Mouse (Mus musculus) liver, postnatal 0 days (tissue): ENCODE results near the gene Gm21988. TPM values are rescaled to one million over a fixed set of nuclear protein-coding genes. Genes with fewer than 3 reads are reported as not detected.

Source experiments
- ATAC-seq: fragments of 200-750 bp; cut with Nextera tagmentation; 2 replicates; pipeline ENCODE4 v1.8.0; 2017; ENCODE audit warnings: mild to moderate bottlenecking, moderate library complexity
- DNase-seq: peaks from one replicate; pipeline ENCODE4 v3.0.0-alpha.2; 2016
- H3K27ac ChIP-seq: fragments of 300-500 bp; sonication (generic); 2 replicates; pipeline ENCODE4 v1.5.1; 2014; ENCODE audit warnings: antibody characterized with exemption, moderate library complexity, mild to moderate bottlenecking, low read depth
- H3K27me3 ChIP-seq: fragments of 300-500 bp; sonication (generic); 2 replicates; pipeline ENCODE4 v1.6.1; 2014; ENCODE audit warnings: low read length, control low read depth, mixed read lengths; ENCODE audit not compliant: insufficient read depth
- H3K36me3 ChIP-seq: fragments of 300-500 bp; sonication (generic); replicated peaks from 2 replicates; pipeline ENCODE4 v1.6.1; 2014; ENCODE audit warnings: mild to moderate bottlenecking, control low read depth, low read length, moderate library complexity, mixed read lengths; ENCODE audit not compliant: insufficient read depth
- H3K4me1 ChIP-seq: fragments of 300-500 bp; sonication (generic); 2 replicates; pipeline ENCODE4 v1.6.1; 2014; ENCODE audit warnings: antibody characterized with exemption, mild to moderate bottlenecking, control low read depth; ENCODE audit not compliant: insufficient read depth
- H3K4me2 ChIP-seq: fragments of 300-500 bp; sonication (generic); 2 replicates; pipeline ENCODE4 v1.6.1; 2014; ENCODE audit warnings: low read depth, mild to moderate bottlenecking, low read length, moderate library complexity, mixed read lengths
- H3K4me3 ChIP-seq: fragments of 300-500 bp; sonication (generic); 2 replicates; pipeline ENCODE4 v1.5.1; 2014; ENCODE audit warnings: low read depth, low read length
- H3K9ac ChIP-seq: fragments of 300-500 bp; sonication (generic); replicated peaks from 2 replicates; pipeline ENCODE4 v1.6.1; 2014; ENCODE audit warnings: mild to moderate bottlenecking, moderate library complexity
- H3K9me3 ChIP-seq: fragments of 300-500 bp; sonication (generic); 2 replicates; pipeline ENCODE4 v1.6.1; 2016; ENCODE audit warnings: mild to moderate bottlenecking, control low read depth, low read length, mixed read lengths
- CTCF ChIP-seq: sonication (generic); IDR thresholded peaks from 2 replicates; pipeline ENCODE4 v1.5.1; 2016; ENCODE audit warnings: antibody characterized with exemption, low read depth
- EP300 ChIP-seq: IDR thresholded peaks from 2 replicates; pipeline ENCODE4 v1.6.1; 2016; ENCODE audit warnings: antibody characterized with exemption, low read depth, mild to moderate bottlenecking
- WGBS: fragments of 180-500 bp; shearing (Covaris S2); extraction: QIAGEN DNeasy Blood & Tissue Kit; methylation state at CpG from one replicate; pipeline ENCODE4 v1.1.7; 2014; ENCODE audit not compliant: insufficient replicate concordance; 5-methylcytosine and 5-hydroxymethylcytosine counted together
- polyA plus RNA-seq: library from polyadenylated mRNA; unstranded; fragments of >200 nt; fragmentation: Nextera tagmentation; extraction: Ambion mirVana; gene quantifications from 2 replicates; pipeline ENCODE4 v1.2.1, GENCODE M21; 2015

Gm21988 gene
- polyA plus RNA-seq, 1 experiment from 2014 or later = 5.8 TPM

- TF ChIP-seq EP300 (no peak), CTCF (no peak)
- Histone ChIP-seq H3K4me1 (no peaks in the 10 kb centered on the region), H3K9ac (no peak overlapping the region), H3K36me3 (no peaks in the 10 kb centered on the region), H3K27ac (no peak overlapping the region), H3K27me3 (no peaks in the 10 kb centered on the region), H3K4me3 (no peak overlapping the region), H3K9me3 (no peaks in the 10 kb centered on the region), H3K4me2 (no peak overlapping the region)
- ATAC-seq = no peak
- no peak for DNase-seq
- WGBS = 63% methylated on average over 5 of the region's 5 CpGs
Measured at GRCm38 (mm10) chr11:70200036-70200608, 39.5 kb downstream of the Gm21988 start.

DNA sequence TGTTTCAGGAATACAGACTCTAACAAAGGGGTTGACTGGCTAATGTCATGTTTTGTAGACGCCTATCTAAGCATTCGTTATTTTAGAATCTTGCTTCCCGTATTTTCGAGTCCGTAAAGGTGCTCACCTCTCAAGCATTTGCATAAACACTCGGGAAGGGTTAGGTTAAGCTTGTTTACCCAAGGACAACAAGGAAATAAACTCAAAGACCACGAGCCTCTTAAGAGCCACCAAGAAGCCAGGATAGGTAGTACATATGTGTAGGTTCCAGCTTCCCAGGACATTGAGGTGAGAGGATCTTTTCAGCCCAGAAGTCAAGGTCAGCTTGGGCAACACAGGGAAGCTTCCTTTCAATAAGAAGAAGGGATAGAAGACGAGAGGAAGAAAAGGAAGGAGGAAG, 40.5 kb downstream of the Gm21988 start:
- no peaks in the 10 kb centered on the region for H3K36me3 ChIP-seq
- no peak for ATAC-seq

GRCm38 (mm10) chr11:70198332-70198731, 41.3 kb downstream of the Gm21988 start:
- no peak overlapping the region for H3K27ac ChIP-seq
- no peak for ATAC-seq

More for the DNA sequence above, 40.5 kb downstream of the Gm21988 start:
- Histone ChIP-seq H3K9me3 (no peaks in the 10 kb centered on the region), H3K27me3 (no peaks in the 10 kb centered on the region), H3K4me2 (no peak overlapping the region), H3K27ac (no peak overlapping the region), H3K9ac (no peak overlapping the region), H3K4me3 (no peak overlapping the region), H3K4me1 (no peaks in the 10 kb centered on the region)
- TF ChIP-seq EP300 = no peak
- no peak for TF ChIP-seq CTCF
- no peak for DNase-seq
- WGBS = 70% methylated on average over 8 of the region's 8 CpGs

DNA sequence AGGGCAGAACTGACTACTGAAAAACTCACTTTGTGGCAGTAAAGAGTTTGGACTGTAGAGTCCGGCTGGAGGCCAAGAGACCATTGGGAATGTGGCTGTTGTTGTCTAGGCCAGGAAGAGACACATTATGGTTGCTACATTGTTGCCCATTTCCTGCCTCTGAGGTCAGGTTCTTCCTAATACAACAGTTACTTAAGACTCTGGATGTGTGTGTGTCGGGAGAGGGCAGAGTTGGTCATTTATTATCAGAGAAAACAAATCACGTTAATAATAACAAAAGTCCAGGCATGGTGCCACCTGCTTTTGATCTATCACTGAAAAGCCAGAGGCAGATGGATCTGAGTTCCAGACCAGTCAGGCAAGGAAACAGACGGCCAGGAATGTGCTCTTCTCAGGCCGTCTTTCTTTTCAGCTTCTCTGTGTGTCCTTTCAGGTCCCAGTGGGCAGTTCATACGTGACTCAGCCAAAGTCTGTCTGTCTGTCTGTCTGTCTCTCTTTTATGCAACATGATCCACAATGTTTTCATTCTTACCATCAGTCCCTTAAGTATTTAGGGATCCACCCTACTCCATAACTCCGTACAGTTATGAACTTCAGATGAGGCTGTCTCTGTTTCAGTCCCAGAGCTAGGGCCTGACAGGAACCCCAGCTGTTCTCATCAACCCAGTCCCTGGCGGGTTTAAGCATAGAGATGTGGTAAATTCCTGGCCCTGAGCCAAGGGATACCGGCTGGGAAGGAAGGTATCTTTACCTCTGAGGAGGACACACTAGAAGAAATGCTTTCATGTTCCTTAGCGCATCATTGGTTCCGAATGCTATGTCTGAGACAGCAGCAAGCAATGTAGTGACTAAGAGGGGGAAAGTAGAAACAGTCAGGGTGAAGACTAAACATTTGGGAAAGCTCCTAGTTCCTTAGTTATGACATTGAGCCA, 46.0 kb downstream of the Gm21988 start:
- ATAC-seq = no peak
- no peaks in the 10 kb centered on the region for H3K27me3 ChIP-seq
- TF ChIP-seq CTCF (no peak), EP300 (no peak)
- H3K9ac ChIP-seq = no peak overlapping the region
- DNase-seq = no peak
- H3K4me3 ChIP-seq = no peak overlapping the region
- no peak overlapping the region for H3K27ac ChIP-seq
- WGBS = 63% methylated on average over 11 of the region's 11 CpGs
- H3K4me1 ChIP-seq = no peaks in the 10 kb centered on the region
- no peaks in the 10 kb centered on the region for H3K9me3 ChIP-seq
- no peaks in the 10 kb centered on the region for H3K36me3 ChIP-seq
- H3K4me2 ChIP-seq = no peak overlapping the region

More at GRCm38 (mm10) chr11:70198332-70198731, 41.3 kb downstream of the Gm21988 start:
- WGBS = 44% methylated on average over 3 of the region's 3 CpGs
- Histone ChIP-seq H3K4me1 (no peaks in the 10 kb centered on the region), H3K36me3 (no peaks in the 10 kb centered on the region), H3K9me3 (no peaks in the 10 kb centered on the region), H3K4me2 (no peak overlapping the region), H3K4me3 (no peak overlapping the region), H3K27me3 (no peaks in the 10 kb centered on the region), H3K9ac (no peak overlapping the region)
- no peak for DNase-seq
- TF ChIP-seq CTCF = no peak
- TF ChIP-seq EP300 = no peak

GRCm38 (mm10) chr11:70192157-70192556, 47.5 kb downstream of the Gm21988 start:
- 66% methylated on average over 4 of the region's 4 CpGs for WGBS
- no peaks in the 10 kb centered on the region for H3K9me3 ChIP-seq
- no peak for TF ChIP-seq CTCF
- no peak for TF ChIP-seq EP300
- no peak for ATAC-seq
- H3K36me3 ChIP-seq = no peaks in the 10 kb centered on the region
- H3K27me3 ChIP-seq = no peaks in the 10 kb centered on the region
- no peak overlapping the region for H3K4me3 ChIP-seq
- no peak for DNase-seq
- no peak overlapping the region for H3K4me2 ChIP-seq
- no peak overlapping the region for H3K9ac ChIP-seq
- H3K27ac ChIP-seq = no peak overlapping the region
- no peaks in the 10 kb centered on the region for H3K4me1 ChIP-seq

- H3K4me2 ChIP-seq = no peak overlapping the region
- TF ChIP-seq EP300 = no peak
- no peaks in the 10 kb centered on the region for H3K4me1 ChIP-seq
- H3K9me3 ChIP-seq = no peaks in the 10 kb centered on the region
- no peaks in the 10 kb centered on the region for H3K36me3 ChIP-seq
- no peaks in the 10 kb centered on the region for H3K27me3 ChIP-seq
- DNase-seq = no peak
- no peak overlapping the region for H3K9ac ChIP-seq
- no peak for ATAC-seq
- H3K27ac ChIP-seq = no peak overlapping the region
- no peak overlapping the region for H3K4me3 ChIP-seq
- 73% methylated on average over 6 of the region's 6 CpGs for WGBS
Measured at GRCm38 (mm10) chr11:70191188-70191587, 48.4 kb downstream of the Gm21988 start.
